Mouse (Mus musculus) brain, embryonic 14.5 days (tissue): Measurements from ENCODE around the gene Pla2g2e.

Experiments used
- CTCF ChIP-seq: fragments of 200-500 bp; IDR thresholded peaks from 2 replicates; pipeline ENCODE4 v1.5.1; 2012; ENCODE audit warnings: inconsistent platforms, mild to moderate bottlenecking, moderate library complexity, borderline replicate concordance; ENCODE audit not compliant: insufficient read depth, insufficient read length; ENCODE audit errors: extremely low read depth
- POLR2A ChIP-seq: fragments of 200-500 bp; IDR thresholded peaks from 2 replicates; pipeline ENCODE4 v1.6.1; 2012; ENCODE audit warnings: mild to moderate bottlenecking, inconsistent platforms, borderline replicate concordance; ENCODE audit not compliant: poor library complexity, insufficient read depth, insufficient read length, severe bottlenecking; ENCODE audit errors: extremely low read depth

DNA sequence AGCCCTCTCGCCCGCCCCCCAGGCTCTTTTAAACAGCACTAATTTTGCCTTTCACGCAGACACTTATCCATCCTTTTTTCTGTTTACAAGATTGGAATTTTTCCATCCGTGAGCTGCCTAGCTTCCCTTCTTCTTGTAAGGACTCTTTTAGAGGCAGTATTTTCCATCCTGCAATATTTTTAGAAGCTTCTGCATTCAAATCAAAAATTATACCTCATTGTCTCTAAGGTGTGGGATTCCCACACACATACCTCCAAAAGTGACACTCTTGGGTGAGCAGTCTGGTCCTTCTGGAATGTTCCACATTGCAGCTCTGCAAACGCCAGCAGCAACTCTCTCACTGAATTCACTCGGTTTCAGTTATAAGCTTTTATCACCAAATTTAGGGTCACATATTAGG is 24.8 kb upstream of the Pla2g2e start:
- TF ChIP-seq POLR2A (no peak), CTCF (no peak)
